ENCODE assay signal across 33 mouse cellular contexts in the genomic region with DNA sequence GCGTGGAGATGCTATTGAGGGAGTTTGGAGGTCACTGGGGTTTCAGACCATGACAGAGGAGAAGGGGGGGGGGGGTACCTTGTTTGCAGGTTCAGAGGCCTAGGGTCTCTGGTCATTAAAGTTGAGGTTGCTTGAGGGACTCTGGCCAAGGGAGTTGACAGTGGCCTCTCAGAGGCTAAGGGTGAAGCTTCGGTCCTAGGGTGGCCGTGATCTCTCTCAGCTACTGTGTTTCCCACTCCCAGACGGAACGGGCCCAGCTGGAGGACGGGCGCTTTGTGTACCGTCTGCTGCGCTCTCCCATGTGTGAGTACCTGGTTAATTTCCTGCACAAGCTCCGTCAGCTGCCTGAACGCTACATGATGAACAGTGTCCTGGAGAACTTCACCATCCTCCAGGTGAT. TPM values are rescaled to one million over a fixed set of nuclear protein-coding genes. Genes with fewer than 3 reads are reported as not detected.
A peak's percentile ranks its signal among the peaks of the same experiment; 100 is the strongest.
DNase-seq lines count a peak whose midpoint lies in the region; ATAC-seq and TF ChIP-seq lines count a peak whose summit lies in the region.
"Had no signal": no experiment of that assay in that cellular context is flagged by ENCODE, and none has a peak within 500 bp of the region (broad histone marks: within the 10 kb centered on the region; RNA-seq: fewer than 3 reads in every experiment).

No protein-coding gene starts in this region.

- no peak overlapping the region for H3K4me2 ChIP-seq in forebrain, embryonic 12.5 days
- no peak overlapping the region for H3K4me2 ChIP-seq in hindbrain, embryonic 12.5 days (replicated peaks)
- no peak overlapping the region for H3K4me2 ChIP-seq in limb, embryonic 13.5 days (replicated peaks)
- H3K4me2 ChIP-seq: embryonic facial prominence, embryonic 12.5 days; embryonic facial prominence, embryonic 15.5 days; forebrain, embryonic 13.5 days; heart, embryonic 12.5 days; heart, embryonic 15.5 days; hindbrain, embryonic 14.5 days had no signal

- TF ChIP-seq POLR2A in MEL (IDR thresholded peaks at IDR 0.05; ENCODE audit: control insufficient read depth in 1 of 2, insufficient read depth in 1 of 2, low read depth in 1 of 2, low read length in 2 of 2, poor library complexity in 1 of 2): no peak

- peaks cover 36% of the 10 kb centered on the region for H3K27me3 ChIP-seq in forebrain, embryonic 10.5 days (ENCODE audit: poor library complexity, severe bottlenecking)
- H3K27me3 ChIP-seq in forebrain, embryonic 12.5 days: peaks cover 16% of the 10 kb centered on the region
- H3K27me3 ChIP-seq in hindbrain, embryonic 10.5 days (ENCODE audit: insufficient read depth, poor library complexity, severe bottlenecking): peaks cover 30% of the 10 kb centered on the region
- peaks cover 19% of the 10 kb centered on the region for H3K27me3 ChIP-seq in hindbrain, embryonic 12.5 days
- H3K27me3 ChIP-seq in MEL (ENCODE audit: control insufficient read depth in 1 of 2, insufficient read depth in 2 of 2, low read length in 2 of 2): peaks cover 0 to 4% of the 10 kb centered on the region in 2 experiments; a peak in 2 of 4 replicates
- 0 out of 2 replicates have a peak, but pooled peaks cover 3% of the 10 kb centered on the region for H3K27me3 ChIP-seq in limb, embryonic 13.5 days
- H3K27me3 ChIP-seq: embryonic facial prominence, embryonic 15.5 days; heart, embryonic 15.5 days; Patski had no signal

- no peaks in the 10 kb centered on the region for H3K79me2 ChIP-seq in MEL (ENCODE audit: control insufficient read depth, insufficient read depth, low read length, poor library complexity)

- no peak overlapping the region for H3K27ac ChIP-seq in forebrain, embryonic 10.5 days
- H3K27ac ChIP-seq in forebrain, embryonic 12.5 days: no peak overlapping the region
- no peak overlapping the region for H3K27ac ChIP-seq in hindbrain, embryonic 10.5 days
- H3K27ac ChIP-seq in hindbrain, embryonic 12.5 days: no peak overlapping the region
- no peak overlapping the region for H3K27ac ChIP-seq in MEL (ENCODE audit: control insufficient read depth, low read depth, low read length)
- H3K27ac ChIP-seq in limb, embryonic 13.5 days: no peak overlapping the region
- H3K27ac ChIP-seq: embryonic facial prominence, embryonic 12.5 days; embryonic facial prominence, embryonic 15.5 days; forebrain, embryonic 13.5 days; heart, embryonic 15.5 days; hindbrain, embryonic 14.5 days; hindbrain, postnatal 0 days had no signal

- no peak for TF ChIP-seq RAD21 in MEL (IDR thresholded peaks at IDR 0.05; ENCODE audit: low read depth, low read length)

- peaks cover 74% of the 10 kb centered on the region for H3K36me3 ChIP-seq in forebrain, embryonic 10.5 days (replicated peaks)
- peaks cover 53% of the 10 kb centered on the region for H3K36me3 ChIP-seq in forebrain, embryonic 12.5 days (replicated peaks)
- H3K36me3 ChIP-seq in hindbrain, embryonic 10.5 days: peaks cover 70% of the 10 kb centered on the region
- H3K36me3 ChIP-seq in hindbrain, embryonic 12.5 days: peaks cover 52% of the 10 kb centered on the region
- 0 out of 4 replicates have a peak, but pooled peaks cover 0 to 2% of the 10 kb centered on the region in 2 experiments for H3K36me3 ChIP-seq in MEL (ENCODE audit: control insufficient read depth in 1 of 2, insufficient read depth in 2 of 2, low read length in 2 of 2)
- peaks cover 66% of the 10 kb centered on the region for H3K36me3 ChIP-seq in limb, embryonic 13.5 days

- H3K9ac ChIP-seq in forebrain, embryonic 12.5 days: no peak overlapping the region
- H3K9ac ChIP-seq in hindbrain, embryonic 12.5 days: no peak overlapping the region
- no peak overlapping the region for H3K9ac ChIP-seq in MEL (ENCODE audit: control insufficient read depth, low read depth, low read length, poor library complexity, severe bottlenecking)
- H3K9ac ChIP-seq in limb, embryonic 13.5 days: 0 out of 2 replicates have a peak overlapping the region, but pooled peaks have one; percentile 4
- H3K9ac ChIP-seq: embryonic facial prominence, embryonic 12.5 days; embryonic facial prominence, embryonic 15.5 days; forebrain, embryonic 13.5 days; heart, embryonic 12.5 days; heart, embryonic 15.5 days; hindbrain, embryonic 14.5 days had no signal

- no peak for TF ChIP-seq CTCF in MEL (IDR thresholded peaks at IDR 0.05 in 2 of 3, conservative IDR thresholded peaks at IDR 0.05 in 1 of 3; ENCODE audit: control insufficient read depth in 1 of 3, insufficient read depth in 1 of 3, low read depth in 2 of 3, low read length in 3 of 3, poor library complexity in 1 of 3, severe bottlenecking in 1 of 3)

- TF ChIP-seq EP300 in MEL (IDR thresholded peaks at IDR 0.05; ENCODE audit: low read depth in 1 of 2, low read length in 2 of 2): no peak

- H3K4me1 ChIP-seq in forebrain, embryonic 10.5 days: peaks cover 43% of the 10 kb centered on the region
- peaks cover 41% of the 10 kb centered on the region for H3K4me1 ChIP-seq in forebrain, embryonic 12.5 days
- H3K4me1 ChIP-seq in hindbrain, embryonic 10.5 days (replicated peaks): peaks cover 44% of the 10 kb centered on the region
- H3K4me1 ChIP-seq in hindbrain, embryonic 12.5 days: peaks cover 34% of the 10 kb centered on the region
- no peaks in the 10 kb centered on the region; a peak in 2 of 4 replicates for H3K4me1 ChIP-seq in MEL (ENCODE audit: control insufficient read depth in 1 of 2, insufficient read depth in 2 of 2, low read length in 2 of 2)
- peaks cover 36% of the 10 kb centered on the region for H3K4me1 ChIP-seq in limb, embryonic 13.5 days

- 95% methylated on average over 11 of the region's 11 CpGs for WGBS in forebrain, embryonic 10.5 days
- WGBS in forebrain, embryonic 12.5 days: 92% methylated on average over 11 of the region's 11 CpGs
- 92% methylated on average over 11 of the region's 11 CpGs for WGBS in hindbrain, embryonic 10.5 days
- 87% methylated on average over 11 of the region's 11 CpGs for WGBS in hindbrain, embryonic 12.5 days
- 84% methylated on average over 11 of the region's 11 CpGs for WGBS in limb, embryonic 13.5 days

- DNase-seq in forebrain, embryonic 10.5 days (ENCODE audit: extremely low spot score, low spot score): peak; percentile 13
- peak; percentile 2 for DNase-seq in hindbrain, embryonic 10.5 days (ENCODE audit: low spot score)
- DNase-seq in MEL (ENCODE audit: low read depth, low spot score): no peak
- no peak for DNase-seq in left cerebral cortex, adult 9 months (ENCODE audit: low spot score in 2 of 2)
- no peak for DNase-seq in left cerebral cortex, postnatal 14 days (ENCODE audit: low spot score in 2 of 2)
- DNase-seq: adrenal gland, postnatal 10 days; adrenal gland, postnatal 36 days; cerebellum, adult 11 months; cerebellum, adult 2 months; cerebellum, adult 9-11 months; cerebellum, postnatal 25 days; gastrocnemius, postnatal 10 days; gastrocnemius, postnatal 36 days; heart, postnatal 10 days had no signal

- no peak overlapping the region for H3K4me3 ChIP-seq in forebrain, embryonic 10.5 days
- no peak overlapping the region for H3K4me3 ChIP-seq in forebrain, embryonic 12.5 days (replicated peaks)
- no peak overlapping the region for H3K4me3 ChIP-seq in hindbrain, embryonic 10.5 days
- no peak overlapping the region for H3K4me3 ChIP-seq in hindbrain, embryonic 12.5 days
- no peak overlapping the region for H3K4me3 ChIP-seq in MEL (ENCODE audit: control insufficient read depth in 1 of 2, insufficient read depth in 1 of 2, low read depth in 2 of 2, low read length in 2 of 2)
- H3K4me3 ChIP-seq in limb, embryonic 13.5 days: no peak overlapping the region
- H3K4me3 ChIP-seq: embryonic facial prominence, embryonic 12.5 days; embryonic facial prominence, embryonic 15.5 days; forebrain, embryonic 13.5 days; heart, embryonic 12.5 days; heart, embryonic 15.5 days had no signal

- ATAC-seq in forebrain, embryonic 12.5 days (ENCODE audit: low FRiP score): no peak
- ATAC-seq in hindbrain, embryonic 12.5 days (ENCODE audit: low FRiP score): no peak
- ATAC-seq in limb, embryonic 13.5 days (ENCODE audit: low FRiP score, low read depth): no peak
- ATAC-seq: forebrain, embryonic 13.5 days; forebrain, embryonic 16.5 days; hindbrain, postnatal 0 days; inflammation-experienced regulatory T-cells, adult 6 months; Patski had no signal

- no peaks in the 10 kb centered on the region for H3K9me3 ChIP-seq in forebrain, embryonic 10.5 days
- no peaks in the 10 kb centered on the region for H3K9me3 ChIP-seq in forebrain, embryonic 12.5 days
- no peaks in the 10 kb centered on the region for H3K9me3 ChIP-seq in hindbrain, embryonic 10.5 days
- no peaks in the 10 kb centered on the region for H3K9me3 ChIP-seq in hindbrain, embryonic 12.5 days (replicated peaks)
- H3K9me3 ChIP-seq in MEL (replicated peaks; ENCODE audit: insufficient read depth, low read length): no peaks in the 10 kb centered on the region
- H3K9me3 ChIP-seq in limb, embryonic 13.5 days: no peaks in the 10 kb centered on the region
- H3K9me3 ChIP-seq: embryonic facial prominence, embryonic 12.5 days; embryonic facial prominence, embryonic 15.5 days; forebrain, embryonic 13.5 days; heart, embryonic 12.5 days; heart, embryonic 15.5 days had no signal

- intact Hi-C loops in left cerebral cortex, postnatal 14 days (cut with DNase I): loop anchor here (5.0 kb wide), 1 partner anchor 65 kb away; no protein-coding TSS in a partner anchor

RNA-seq across cellular contexts. Expression of a gene that starts 7.0 kb away (rescaled TPM):
- 1.1 TPM in 2 replicates for polyA plus RNA-seq in forebrain, embryonic 10.5 days (2016; fragmentation: Nextera tagmentation; extraction: Ambion mirVana)
- polyA plus RNA-seq in forebrain, embryonic 12.5 days (2016; fragmentation: Nextera tagmentation; extraction: Ambion mirVana): 1.2 and 1.3 TPM in 2 replicates
- 1.0 and 1.1 TPM in 2 replicates for polyA plus RNA-seq in hindbrain, embryonic 10.5 days (2016; fragmentation: Nextera tagmentation; extraction: Ambion mirVana)
- polyA plus RNA-seq in hindbrain, embryonic 12.5 days (2016; fragmentation: Nextera tagmentation; extraction: Ambion mirVana): 1.3 and 1.5 TPM in 2 replicates
- total RNA-seq in MEL (2012; rRNA removed): 17.2 and 22.4 TPM in 2 replicates
- polyA plus RNA-seq in MEL (2012; ENCODE audit: insufficient read depth in 1 of 2, insufficient read length in 2 of 2, low read depth in 1 of 2, low replicate concordance in 2 of 2, missing spikeins in 1 of 2): 100 to 1,000 TPM in 1 of 2 experiments, not detected in 1; 111 TPM
- 1.3 and 2.1 TPM in 2 replicates for polyA plus RNA-seq in limb, embryonic 13.5 days (2015; fragmentation: Nextera tagmentation; extraction: Ambion mirVana)
- total RNA-seq in left cerebral cortex, postnatal 14 days (2021): 1 to 10 TPM; 3.4 to 4.0 TPM

RNA-seq across cellular contexts. Expression of a gene that starts 8.9 kb away (rescaled TPM):
- polyA plus RNA-seq in forebrain, embryonic 10.5 days (2016; fragmentation: Nextera tagmentation; extraction: Ambion mirVana): not detected in 2 replicates
- 0.09 and 0.20 TPM in 2 replicates for polyA plus RNA-seq in forebrain, embryonic 12.5 days (2016; fragmentation: Nextera tagmentation; extraction: Ambion mirVana)
- polyA plus RNA-seq in hindbrain, embryonic 10.5 days (2016; fragmentation: Nextera tagmentation; extraction: Ambion mirVana): 0.26 TPM in 1 of 2 replicates, not detected in the other
- 0.10 and 0.28 TPM in 2 replicates for polyA plus RNA-seq in hindbrain, embryonic 12.5 days (2016; fragmentation: Nextera tagmentation; extraction: Ambion mirVana)
- total RNA-seq in MEL (2012; rRNA removed): not detected in 2 replicates
- polyA plus RNA-seq in MEL (2012; ENCODE audit: insufficient read depth in 1 of 2, insufficient read length in 2 of 2, low read depth in 1 of 2, low replicate concordance in 2 of 2, missing spikeins in 1 of 2): not detected
- polyA plus RNA-seq in limb, embryonic 13.5 days (2015; fragmentation: Nextera tagmentation; extraction: Ambion mirVana): 0.28 and 0.43 TPM in 2 replicates
- 1 to 10 TPM in 1 of 2 experiments, under 1 TPM in 1; 0.97 to 1.1 TPM for total RNA-seq in left cerebral cortex, postnatal 14 days (2021)
- total RNA-seq: adrenal gland, adult 18-20 months; adrenal gland, postnatal 36 days; common myeloid progenitor, adult 5-6 weeks; gastrocnemius, adult 18-20 months; gastrocnemius, postnatal 10 days; gastrocnemius, postnatal 36 days; granulocyte monocyte progenitor cell, adult 5-6 weeks; heart, adult 8-10 months; heart, postnatal 10 days; hematopoietic stem cell, adult 5-6 weeks had no signal
- polyA plus RNA-seq: inflammation-experienced regulatory T-cells, adult 6 months; Patski had no signal

RNA-seq across cellular contexts. Expression of a gene that starts 16.4 kb away (rescaled TPM):
- polyA plus RNA-seq in forebrain, embryonic 10.5 days (2016; fragmentation: Nextera tagmentation; extraction: Ambion mirVana): 337 and 380 TPM in 2 replicates
- polyA plus RNA-seq in forebrain, embryonic 12.5 days (2016; fragmentation: Nextera tagmentation; extraction: Ambion mirVana): 245 and 256 TPM in 2 replicates
- 324 and 370 TPM in 2 replicates for polyA plus RNA-seq in hindbrain, embryonic 10.5 days (2016; fragmentation: Nextera tagmentation; extraction: Ambion mirVana)
- 185 and 208 TPM in 2 replicates for polyA plus RNA-seq in hindbrain, embryonic 12.5 days (2016; fragmentation: Nextera tagmentation; extraction: Ambion mirVana)
- 0.19 TPM in 1 of 2 replicates, not detected in the other for total RNA-seq in MEL (2012; rRNA removed)
- under 1 TPM in 1 of 2 experiments, not detected in 1; 0.38 TPM for polyA plus RNA-seq in MEL (2012; ENCODE audit: insufficient read depth in 1 of 2, insufficient read length in 2 of 2, low read depth in 1 of 2, low replicate concordance in 2 of 2, missing spikeins in 1 of 2)
- polyA plus RNA-seq in limb, embryonic 13.5 days (2015; fragmentation: Nextera tagmentation; extraction: Ambion mirVana): 259 and 263 TPM in 2 replicates
- 1 to 10 TPM; 5.6 to 6.1 TPM for total RNA-seq in left cerebral cortex, postnatal 14 days (2021)
- total RNA-seq: granulocyte monocyte progenitor cell, adult 5-6 weeks had no signal

RNA-seq across cellular contexts. Expression of a gene that starts 20.0 kb away (rescaled TPM):
- 1.0 TPM in 2 replicates for polyA plus RNA-seq in forebrain, embryonic 10.5 days (2016; fragmentation: Nextera tagmentation; extraction: Ambion mirVana)
- 0.72 and 0.78 TPM in 2 replicates for polyA plus RNA-seq in forebrain, embryonic 12.5 days (2016; fragmentation: Nextera tagmentation; extraction: Ambion mirVana)
- polyA plus RNA-seq in hindbrain, embryonic 10.5 days (2016; fragmentation: Nextera tagmentation; extraction: Ambion mirVana): 1.8 and 2.1 TPM in 2 replicates
- 3.0 and 3.4 TPM in 2 replicates for polyA plus RNA-seq in hindbrain, embryonic 12.5 days (2016; fragmentation: Nextera tagmentation; extraction: Ambion mirVana)
- 8.5 and 9.2 TPM in 2 replicates for total RNA-seq in MEL (2012; rRNA removed)
- 10 to 100 TPM in 1 of 2 experiments, not detected in 1; 32.0 TPM for polyA plus RNA-seq in MEL (2012; ENCODE audit: insufficient read depth in 1 of 2, insufficient read length in 2 of 2, low read depth in 1 of 2, low replicate concordance in 2 of 2, missing spikeins in 1 of 2)
- polyA plus RNA-seq in limb, embryonic 13.5 days (2015; fragmentation: Nextera tagmentation; extraction: Ambion mirVana): 1.3 and 1.4 TPM in 2 replicates
- total RNA-seq in left cerebral cortex, postnatal 14 days (2021): 10 to 100 TPM; 13.7 to 17.3 TPM
- total RNA-seq: adrenal gland, adult 18-20 months; adrenal gland, postnatal 36 days; gastrocnemius, adult 18-20 months; gastrocnemius, postnatal 10 days; gastrocnemius, postnatal 36 days; heart, adult 8-10 months; heart, postnatal 10 days had no signal
- polyA plus RNA-seq: Patski had no signal

RNA-seq across cellular contexts. Expression of a gene that starts 27.2 kb away (rescaled TPM):
- 0.57 and 0.66 TPM in 2 replicates for polyA plus RNA-seq in forebrain, embryonic 10.5 days (2016; fragmentation: Nextera tagmentation; extraction: Ambion mirVana)
- 1.2 TPM in 2 replicates for polyA plus RNA-seq in forebrain, embryonic 12.5 days (2016; fragmentation: Nextera tagmentation; extraction: Ambion mirVana)
- polyA plus RNA-seq in hindbrain, embryonic 10.5 days (2016; fragmentation: Nextera tagmentation; extraction: Ambion mirVana): 0.64 and 0.80 TPM in 2 replicates
- polyA plus RNA-seq in hindbrain, embryonic 12.5 days (2016; fragmentation: Nextera tagmentation; extraction: Ambion mirVana): 0.46 and 0.48 TPM in 2 replicates
- total RNA-seq in MEL (2012; rRNA removed): 0.16 and 0.27 TPM in 2 replicates
- polyA plus RNA-seq in MEL (2012; ENCODE audit: insufficient read depth in 1 of 2, insufficient read length in 2 of 2, low read depth in 1 of 2, low replicate concordance in 2 of 2, missing spikeins in 1 of 2): under 1 TPM in 1 of 2 experiments, not detected in 1; 0.38 TPM
- polyA plus RNA-seq in limb, embryonic 13.5 days (2015; fragmentation: Nextera tagmentation; extraction: Ambion mirVana): 0.93 and 1.4 TPM in 2 replicates
- total RNA-seq in left cerebral cortex, postnatal 14 days (2021): 1 to 10 TPM; 3.0 to 3.5 TPM
- total RNA-seq: adrenal gland, postnatal 36 days; gastrocnemius, adult 18-20 months; gastrocnemius, postnatal 36 days; heart, adult 8-10 months; heart, postnatal 10 days had no signal

Comparison
In these comparisons a context has a peak if more than half of its experiments do, and no peak if none do; other contexts are left out.
1. DNase-seq: peak in forebrain, embryonic 10.5 days (single experiment) and hindbrain, embryonic 10.5 days (single experiment); none in MEL (single experiment), left cerebral cortex, adult 9 months (0 of 2) and left cerebral cortex, postnatal 14 days (0 of 2).
2. RNA of a gene that starts 16.4 kb away (polyA plus RNA-seq): 337 to 380 TPM in forebrain, embryonic 10.5 days, 324 to 370 TPM in hindbrain, embryonic 10.5 days, 259 to 263 TPM in limb, embryonic 13.5 days, 245 to 256 TPM in forebrain, embryonic 12.5 days and 185 to 208 TPM in hindbrain, embryonic 12.5 days; 0.38 TPM in MEL; every median in the first group is over 100 times any median in the second.